Mouse (Mus musculus): ENCODE results near the gene Irx2.

Gene Irx2

DNA sequence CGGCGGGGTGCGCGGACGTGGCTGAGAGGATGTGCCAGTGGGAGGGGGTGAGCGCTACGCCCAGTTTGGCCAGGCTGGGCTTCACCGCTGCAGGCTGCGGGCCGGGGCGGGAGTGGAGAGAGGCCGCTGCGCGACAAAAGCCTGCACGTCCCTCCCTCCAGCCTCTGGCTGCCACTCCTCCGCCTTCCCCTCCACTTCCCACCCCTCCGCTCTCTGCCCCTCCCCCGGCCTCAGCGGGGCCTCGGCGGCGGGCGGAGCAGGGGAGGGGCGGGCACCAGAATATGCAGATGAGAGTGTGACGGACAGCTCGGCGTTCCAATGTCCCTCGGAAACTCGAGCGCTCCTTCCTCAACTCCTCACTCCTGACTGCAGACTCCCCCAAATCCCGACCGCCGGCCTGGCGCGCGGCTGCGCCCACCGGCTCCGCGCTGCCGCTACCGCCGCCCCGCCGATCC is at the start of gene Irx2:
TSS of gene Irx2 (plus strand) at position 359 of the 455 bp plus-strand sequence.
- Histone ChIP-seq H3K27me3 (ENCODE audit: control insufficient read depth, insufficient read depth, low read length, poor library complexity, severe bottlenecking) (no peaks in the 10 kb centered on the region), H3K36me3 (ENCODE audit: control insufficient read depth, insufficient read depth, low read length, poor library complexity, severe bottlenecking) (no peaks in the 10 kb centered on the region)
- no peak for DNase-seq (ENCODE audit: low read depth, low spot score)

GRCm38 (mm10) chr13:72581276-72581675 is 47.3 kb upstream of the Irx2 start:
- Histone ChIP-seq H3K27me3 (ENCODE audit: control insufficient read depth, insufficient read depth, low read length, poor library complexity, severe bottlenecking) (peaks cover 2% of the 10 kb centered on the region; the same call in 1 of the 2 replicates), H3K36me3 (ENCODE audit: control insufficient read depth, insufficient read depth, low read length, poor library complexity, severe bottlenecking) (no peaks in the 10 kb centered on the region)
- no peak for DNase-seq (ENCODE audit: low read depth, low spot score)

GRCm38 (mm10) chr13:72592526-72592925 is 36.1 kb upstream of the Irx2 start:
- no peaks in the 10 kb centered on the region for H3K36me3 ChIP-seq (ENCODE audit: control insufficient read depth, insufficient read depth, low read length, poor library complexity, severe bottlenecking)
- DNase-seq (ENCODE audit: low read depth, low spot score), result no peak
- H3K27me3 ChIP-seq (ENCODE audit: control insufficient read depth, insufficient read depth, low read length, poor library complexity, severe bottlenecking), result no peaks in the 10 kb centered on the region

DNA sequence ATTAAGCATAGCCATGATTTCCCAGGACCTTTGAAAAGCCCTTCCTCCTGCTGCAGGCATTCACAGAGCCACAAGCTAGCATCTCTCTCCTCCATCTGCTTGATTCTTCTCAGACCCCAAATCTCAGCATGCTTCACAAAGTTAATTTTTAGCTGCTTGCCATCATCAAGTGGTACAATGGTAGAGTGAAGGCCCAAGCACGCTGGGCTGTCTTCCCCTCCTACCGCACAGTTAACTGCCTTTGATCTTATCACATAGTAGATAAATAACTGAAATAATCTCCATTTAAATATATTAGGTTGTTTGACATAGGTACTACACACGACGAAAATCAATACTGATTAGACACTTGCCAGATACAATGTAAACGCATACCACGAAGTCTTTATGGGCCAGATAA is 35.3 kb upstream of the Irx2 start:
- Histone ChIP-seq H3K27me3 (ENCODE audit: control insufficient read depth, insufficient read depth, low read length, poor library complexity, severe bottlenecking) (no peaks in the 10 kb centered on the region), H3K36me3 (ENCODE audit: control insufficient read depth, insufficient read depth, low read length, poor library complexity, severe bottlenecking) (no peaks in the 10 kb centered on the region)
- DNase-seq (ENCODE audit: low read depth, low spot score), result no peak

DNA sequence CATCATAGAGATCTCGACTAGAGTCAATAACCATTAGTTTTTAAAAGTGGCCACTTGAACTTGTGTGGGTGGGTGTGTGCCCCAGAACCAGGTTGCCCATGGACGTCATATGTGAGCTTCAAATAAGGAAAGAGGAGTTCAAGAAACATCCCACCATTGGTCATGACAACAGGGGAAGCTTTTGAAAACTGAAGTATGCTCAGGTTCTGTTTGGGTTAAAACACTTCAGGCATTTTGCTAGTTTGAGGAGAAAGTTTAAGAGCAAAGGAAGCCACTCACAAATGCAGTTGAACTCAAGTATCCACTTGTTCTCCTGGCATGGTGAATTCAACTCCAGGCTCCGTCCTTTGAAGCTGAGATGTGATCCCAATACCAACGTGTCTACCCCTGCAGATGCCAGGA is 34.9 kb upstream of the Irx2 start:
- no peaks in the 10 kb centered on the region for H3K36me3 ChIP-seq (ENCODE audit: control insufficient read depth, insufficient read depth, low read length, poor library complexity, severe bottlenecking)
- no peaks in the 10 kb centered on the region for H3K27me3 ChIP-seq (ENCODE audit: control insufficient read depth, insufficient read depth, low read length, poor library complexity, severe bottlenecking)
- DNase-seq (ENCODE audit: low read depth, low spot score), result no peak

DNA sequence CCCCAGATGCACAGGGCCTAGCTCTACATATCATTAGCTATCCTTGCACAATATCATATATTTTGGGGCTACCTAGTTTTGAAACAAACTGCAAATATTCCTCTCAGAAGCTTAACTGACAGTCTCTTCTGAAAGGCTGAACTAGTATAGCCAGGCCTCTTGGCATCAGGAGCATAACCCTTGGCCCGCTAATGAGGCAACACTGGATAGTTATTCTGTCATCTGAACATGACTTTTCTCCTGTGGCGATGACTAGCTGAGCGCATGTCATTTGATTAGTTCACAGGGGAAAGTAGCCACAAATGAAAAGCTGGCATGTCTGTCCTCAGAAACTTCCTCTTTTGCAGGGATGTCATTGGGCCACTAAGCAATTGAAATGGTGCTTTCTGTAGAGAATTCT is 29.4 kb upstream of the Irx2 start:
- no peak for DNase-seq (ENCODE audit: low read depth, low spot score)
- Histone ChIP-seq H3K27me3 (ENCODE audit: control insufficient read depth, insufficient read depth, low read length, poor library complexity, severe bottlenecking) (no peaks in the 10 kb centered on the region), H3K36me3 (ENCODE audit: control insufficient read depth, insufficient read depth, low read length, poor library complexity, severe bottlenecking) (no peaks in the 10 kb centered on the region)

- no peak for DNase-seq (ENCODE audit: low read depth, low spot score)
- H3K36me3 ChIP-seq (ENCODE audit: control insufficient read depth, insufficient read depth, low read length, poor library complexity, severe bottlenecking), result no peaks in the 10 kb centered on the region
Measured at GRCm38 (mm10) chr13:72608706-72609105, 19.9 kb upstream of the Irx2 start.

DNA sequence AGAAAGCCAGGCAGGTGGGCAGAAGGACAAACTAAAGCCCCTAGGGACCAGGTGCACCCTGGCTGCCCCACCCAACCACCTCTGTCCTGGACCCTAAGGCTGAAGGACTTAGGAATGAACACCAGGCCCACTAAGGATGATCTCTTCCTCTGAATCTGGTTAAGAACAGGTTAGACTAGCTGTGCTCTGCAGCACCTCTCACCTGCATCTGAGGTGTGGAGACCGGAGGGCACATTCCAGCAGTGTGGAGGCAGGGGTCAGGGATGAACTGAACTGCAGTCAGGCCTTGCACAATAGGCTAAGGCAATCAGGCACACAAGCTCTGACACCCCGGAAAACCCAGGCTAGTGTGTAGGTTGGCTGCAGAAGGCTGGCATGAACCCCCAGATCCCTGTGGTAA is 18.3 kb upstream of the Irx2 start:
- Histone ChIP-seq H3K27me3 (ENCODE audit: control insufficient read depth, insufficient read depth, low read length, poor library complexity, severe bottlenecking) (no peaks in the 10 kb centered on the region), H3K36me3 (ENCODE audit: control insufficient read depth, insufficient read depth, low read length, poor library complexity, severe bottlenecking) (no peaks in the 10 kb centered on the region)
- DNase-seq (ENCODE audit: low read depth, low spot score), result no peak

More at GRCm38 (mm10) chr13:72608706-72609105, 19.9 kb upstream of the Irx2 start:
- H3K27me3 ChIP-seq (ENCODE audit: control insufficient read depth, insufficient read depth, low read length, poor library complexity, severe bottlenecking), result no peaks in the 10 kb centered on the region

GRCm38 (mm10) chr13:72623926-72624846 is 4.4 kb upstream of the Irx2 start:
- Histone ChIP-seq H3K27me3 (ENCODE audit: control insufficient read depth, insufficient read depth, low read length, poor library complexity, severe bottlenecking) (no peaks in the 10 kb centered on the region), H3K36me3 (ENCODE audit: control insufficient read depth, insufficient read depth, low read length, poor library complexity, severe bottlenecking) (no peaks in the 10 kb centered on the region)
- no peak for DNase-seq (ENCODE audit: low read depth, low spot score)

- DNase-seq (ENCODE audit: low read depth, low spot score), result no peak
- H3K36me3 ChIP-seq (ENCODE audit: control insufficient read depth, insufficient read depth, low read length, poor library complexity, severe bottlenecking), result no peaks in the 10 kb centered on the region
- no peaks in the 10 kb centered on the region for H3K27me3 ChIP-seq (ENCODE audit: control insufficient read depth, insufficient read depth, low read length, poor library complexity, severe bottlenecking)
Measured at GRCm38 (mm10) chr13:72624847-72625170, 3.8 kb upstream of the Irx2 start.

- DNase-seq (ENCODE audit: low read depth, low spot score), result no peak
- Histone ChIP-seq H3K27me3 (ENCODE audit: control insufficient read depth, insufficient read depth, low read length, poor library complexity, severe bottlenecking) (no peaks in the 10 kb centered on the region), H3K36me3 (ENCODE audit: control insufficient read depth, insufficient read depth, low read length, poor library complexity, severe bottlenecking) (no peaks in the 10 kb centered on the region)
Measured at GRCm38 (mm10) chr13:72625236-72625950, 3.2 kb upstream of the Irx2 start.

DNA sequence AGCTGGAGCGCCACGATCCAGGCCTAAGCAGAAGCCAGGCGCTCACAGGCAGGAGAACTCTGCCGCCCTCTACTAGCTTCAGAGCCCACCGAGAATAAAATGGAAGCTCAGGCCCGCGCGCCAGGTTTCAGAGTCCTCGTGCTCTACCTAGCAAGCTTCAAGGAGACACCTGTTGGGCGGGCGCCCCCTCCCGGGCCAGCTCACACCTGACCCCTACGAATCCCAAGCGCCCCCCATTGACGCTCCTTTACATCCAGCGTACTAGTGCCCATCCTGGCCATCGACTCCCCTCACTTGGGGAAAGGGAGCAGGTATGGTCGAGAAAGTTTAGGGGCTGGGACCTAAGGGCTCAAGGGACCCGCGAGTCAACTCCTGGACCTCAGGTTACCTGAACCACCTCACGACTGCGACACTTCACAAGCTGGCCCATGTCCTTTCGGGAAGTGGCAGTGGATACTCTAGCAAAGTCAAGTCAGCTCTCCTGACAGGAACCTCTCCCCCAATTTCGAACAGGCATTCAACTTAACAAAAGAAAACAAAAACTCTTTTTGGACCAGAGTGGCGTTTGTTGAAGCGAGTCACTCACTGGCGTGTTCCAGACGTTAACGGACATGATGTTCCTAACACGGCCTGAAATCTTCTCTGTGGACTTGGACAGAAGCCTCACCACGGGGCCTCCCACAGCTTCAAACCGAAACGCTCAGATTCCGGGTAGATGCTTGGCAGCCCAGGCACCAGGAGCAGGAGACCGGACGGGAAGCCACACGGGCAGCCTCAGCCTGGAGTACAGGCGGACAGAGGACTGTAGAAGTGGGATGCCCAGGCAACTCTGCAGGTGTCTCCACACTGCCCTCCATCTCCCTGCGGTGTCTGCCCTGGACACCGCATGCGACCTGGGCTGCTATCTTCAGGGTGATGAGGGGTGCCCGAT is 964 bp upstream of the Irx2 start:
- H3K27me3 ChIP-seq (ENCODE audit: control insufficient read depth, insufficient read depth, low read length, poor library complexity, severe bottlenecking), result no peaks in the 10 kb centered on the region
- no peaks in the 10 kb centered on the region for H3K36me3 ChIP-seq (ENCODE audit: control insufficient read depth, insufficient read depth, low read length, poor library complexity, severe bottlenecking)
- DNase-seq (ENCODE audit: low read depth, low spot score), result no peak

GRCm38 (mm10) chr13:72628935-72629631 is 463 bp downstream of the Irx2 start:
- no peak for DNase-seq (ENCODE audit: low read depth, low spot score)
- Histone ChIP-seq H3K27me3 (ENCODE audit: control insufficient read depth, insufficient read depth, low read length, poor library complexity, severe bottlenecking) (no peaks in the 10 kb centered on the region), H3K36me3 (ENCODE audit: control insufficient read depth, insufficient read depth, low read length, poor library complexity, severe bottlenecking) (no peaks in the 10 kb centered on the region)

DNA sequence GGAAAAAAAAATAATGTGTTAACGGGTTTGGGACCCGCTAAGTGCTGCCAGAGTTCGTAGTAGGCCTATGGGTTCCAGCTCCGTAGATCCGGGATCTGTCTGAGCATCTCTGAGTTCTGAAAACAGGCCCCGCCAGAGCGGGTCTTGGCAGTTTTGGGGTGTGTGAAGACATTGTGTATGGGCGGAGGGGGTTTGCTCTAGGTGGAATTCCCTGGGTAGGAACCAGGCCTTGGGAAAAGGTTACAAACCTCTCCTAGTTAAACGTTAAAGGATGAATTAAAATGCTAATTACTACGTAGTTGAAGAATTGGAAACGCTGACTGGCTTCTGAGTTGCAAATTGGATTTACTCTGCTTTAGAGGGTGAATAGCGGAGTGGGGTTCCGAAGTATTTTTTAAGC is 1.2 kb downstream of the Irx2 start:
- H3K27me3 ChIP-seq (ENCODE audit: control insufficient read depth, insufficient read depth, low read length, poor library complexity, severe bottlenecking), result no peaks in the 10 kb centered on the region
- no peaks in the 10 kb centered on the region for H3K36me3 ChIP-seq (ENCODE audit: control insufficient read depth, insufficient read depth, low read length, poor library complexity, severe bottlenecking)
- no peak for DNase-seq (ENCODE audit: low read depth, low spot score)

Data from splenic B cell, adult 2 months (primary cell).